Mouse (Mus musculus) small intestine, adult 2 months (tissue): ENCODE data around the gene Zg16.

Experiments used
- CTCF ChIP-seq: fragments of 200-500 bp; IDR thresholded peaks from 2 replicates; pipeline ENCODE4 v1.5.1; 2012; ENCODE audit warnings: low read depth, mild to moderate bottlenecking, control low read depth, inconsistent platforms, low read length, moderate library complexity, mixed read lengths; ENCODE audit not compliant: insufficient replicate concordance, insufficient read length; ENCODE audit errors: extremely low read depth
- POLR2A ChIP-seq: fragments of 200-500 bp; IDR thresholded peaks from 2 replicates; pipeline ENCODE4 v1.6.1; 2012; ENCODE audit warnings: low read depth, mild to moderate bottlenecking, control low read depth, inconsistent platforms, low read length, moderate library complexity

- TF ChIP-seq CTCF (no peak), POLR2A (peak; percentile 30; the same call in 1 of the 2 replicates)
Measured at GRCm38 (mm10) chr7:127091114-127091896, 4.2 kb upstream of the Zg16 start, which contains the start of gene AI467606.
